Mouse (Mus musculus) liver, embryonic 15.5 days (tissue): Measurements from ENCODE around the gene Fbxo21. TPM values are rescaled to one million over a fixed set of nuclear protein-coding genes. Genes with fewer than 3 reads are reported as not detected.

Experiments
- ATAC-seq: fragments of 200-750 bp; cut with Nextera tagmentation; 2 replicates; pipeline ENCODE4 v1.8.0; 2017; ENCODE audit warnings: moderate number of reproducible peaks, mild to moderate bottlenecking, moderate library complexity; ENCODE audit not compliant: insufficient read depth
- H3K27ac ChIP-seq: fragments of 300-500 bp; sonication (generic); replicated peaks from 2 replicates; pipeline ENCODE4 v1.5.1; 2015; ENCODE audit warnings: mild to moderate bottlenecking, inconsistent platforms
- H3K27me3 ChIP-seq: fragments of 300-500 bp; sonication (generic); 2 replicates; pipeline ENCODE4 v1.6.1; 2015; ENCODE audit warnings: mild to moderate bottlenecking, inconsistent platforms
- H3K36me3 ChIP-seq: fragments of 300-500 bp; sonication (generic); replicated peaks from 2 replicates; pipeline ENCODE4 v1.6.1; 2015; ENCODE audit warnings: moderate library complexity, mild to moderate bottlenecking, inconsistent platforms
- H3K4me1 ChIP-seq: fragments of 300-500 bp; sonication (generic); replicated peaks from 2 replicates; pipeline ENCODE4 v1.6.1; 2015; ENCODE audit warnings: inconsistent platforms
- H3K4me2 ChIP-seq: fragments of 300-500 bp; sonication (generic); 2 replicates; pipeline ENCODE4 v1.6.1; 2015; ENCODE audit warnings: moderate library complexity, mild to moderate bottlenecking, inconsistent platforms
- H3K4me3 ChIP-seq: fragments of 300-500 bp; sonication (generic); replicated peaks from 2 replicates; pipeline ENCODE4 v1.5.1; 2015; ENCODE audit warnings: mild to moderate bottlenecking, inconsistent platforms
- H3K9ac ChIP-seq: fragments of 300-500 bp; sonication (generic); 2 replicates; pipeline ENCODE4 v1.6.1; 2015; ENCODE audit warnings: moderate library complexity, mild to moderate bottlenecking, inconsistent platforms
- H3K9me3 ChIP-seq: fragments of 300-500 bp; sonication (generic); replicated peaks from 2 replicates; pipeline ENCODE4 v1.6.1; 2016; ENCODE audit warnings: inconsistent platforms
- WGBS: fragments of 180-500 bp; shearing (Covaris S2); methylation state at CpG from one replicate; pipeline ENCODE4 v1.1.7; 2015; ENCODE audit warnings: mixed read lengths; ENCODE audit not compliant: insufficient replicate concordance; 5-methylcytosine and 5-hydroxymethylcytosine counted together
- polyA plus RNA-seq: library from polyadenylated mRNA; unstranded; fragments of >200 nt; fragmentation: Nextera tagmentation; extraction: Ambion mirVana; gene quantifications from 2 replicates; pipeline ENCODE4 v1.2.1, GENCODE M21; 2015

The Fbxo21 gene
- polyA plus RNA-seq, 1 experiment from 2014 or later = 14.2 TPM

DNA sequence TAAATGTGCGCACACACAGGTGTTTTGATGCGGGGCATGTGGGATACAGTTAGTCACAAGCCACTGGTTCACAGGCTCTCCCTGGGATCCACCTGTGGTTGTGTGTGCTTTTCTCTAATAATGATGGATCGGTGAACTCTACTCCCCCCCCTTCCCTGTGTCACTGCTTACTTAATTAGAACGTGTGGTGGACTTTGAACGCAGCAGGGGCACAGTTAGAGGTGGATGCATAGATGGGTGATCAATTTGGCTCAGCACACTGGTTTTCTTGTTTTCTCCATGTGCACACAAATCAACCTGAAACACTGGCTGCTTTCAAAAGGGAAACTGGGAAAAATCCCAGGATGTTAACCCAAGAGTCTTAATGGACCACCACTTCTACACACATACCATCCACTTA is 2.6 kb downstream of the Fbxo21 start:
- H3K4me2 ChIP-seq = no peak overlapping the region
- no peaks in the 10 kb centered on the region for H3K9me3 ChIP-seq
- H3K36me3 ChIP-seq = peaks cover 18% of the 10 kb centered on the region; the same call in 1 of the 2 replicates
- H3K9ac ChIP-seq = no peak overlapping the region
- H3K4me3 ChIP-seq = no peak overlapping the region
- H3K27me3 ChIP-seq = peaks cover 28% of the 10 kb centered on the region
- ATAC-seq = no peak
- peaks cover 53% of the 10 kb centered on the region for H3K4me1 ChIP-seq
- peak overlapping the region; percentile 33; the same call in 1 of the 2 replicates for H3K27ac ChIP-seq
- 73% methylated on average over 5 of the region's 5 CpGs for WGBS

GRCm38 (mm10) chr5:117980921-117981320 is 4.4 kb downstream of the Fbxo21 start:
- Histone ChIP-seq H3K36me3 (peaks cover 18% of the 10 kb centered on the region; the same call in 1 of the 2 replicates), H3K9ac (no peak overlapping the region), H3K4me1 (peaks cover 67% of the 10 kb centered on the region), H3K4me2 (no peak overlapping the region), H3K4me3 (no peak overlapping the region), H3K27ac (peak overlapping the region; percentile 41; the same call in 1 of the 2 replicates), H3K27me3 (peaks cover 16% of the 10 kb centered on the region), H3K9me3 (no peaks in the 10 kb centered on the region)
- WGBS = 61% methylated on average over 8 of the region's 8 CpGs
- ATAC-seq = peak; percentile 17; the same call in 1 of the 2 replicates

GRCm38 (mm10) chr5:117981943-117982342 is 5.4 kb downstream of the Fbxo21 start:
- no peak overlapping the region for H3K27ac ChIP-seq
- H3K4me3 ChIP-seq = no peak overlapping the region
- no peaks in the 10 kb centered on the region for H3K9me3 ChIP-seq
- H3K27me3 ChIP-seq = peaks cover 12% of the 10 kb centered on the region
- no peak for ATAC-seq
- no peak overlapping the region for H3K9ac ChIP-seq
- H3K36me3 ChIP-seq = peaks cover 18% of the 10 kb centered on the region
- H3K4me2 ChIP-seq = no peak overlapping the region
- peaks cover 67% of the 10 kb centered on the region for H3K4me1 ChIP-seq
- WGBS = 77% methylated on average over 5 of the region's 5 CpGs

GRCm38 (mm10) chr5:117986327-117986726 is 9.8 kb downstream of the Fbxo21 start:
- H3K27me3 ChIP-seq = no peaks in the 10 kb centered on the region
- no peak overlapping the region for H3K9ac ChIP-seq
- H3K4me1 ChIP-seq = peaks cover 39% of the 10 kb centered on the region
- no peaks in the 10 kb centered on the region for H3K9me3 ChIP-seq
- no peak overlapping the region for H3K4me3 ChIP-seq
- H3K27ac ChIP-seq = 0 out of 2 replicates have a peak overlapping the region, but pooled peaks have one; percentile 29
- peaks cover 37% of the 10 kb centered on the region for H3K36me3 ChIP-seq
- no peak overlapping the region for H3K4me2 ChIP-seq
- peak; percentile 21; the same call in 1 of the 2 replicates for ATAC-seq
- 55% methylated on average over 4 of the region's 4 CpGs for WGBS

GRCm38 (mm10) chr5:117987891-117988290 is 11.4 kb downstream of the Fbxo21 start:
- Histone ChIP-seq H3K4me1 (peaks cover 32% of the 10 kb centered on the region), H3K36me3 (peaks cover 32% of the 10 kb centered on the region), H3K27ac (no peak overlapping the region), H3K4me3 (no peak overlapping the region), H3K27me3 (no peaks in the 10 kb centered on the region), H3K9ac (no peak overlapping the region), H3K4me2 (no peak overlapping the region), H3K9me3 (no peaks in the 10 kb centered on the region)
- 76% methylated on average over 3 of the region's 3 CpGs for WGBS
- ATAC-seq = no peak

DNA sequence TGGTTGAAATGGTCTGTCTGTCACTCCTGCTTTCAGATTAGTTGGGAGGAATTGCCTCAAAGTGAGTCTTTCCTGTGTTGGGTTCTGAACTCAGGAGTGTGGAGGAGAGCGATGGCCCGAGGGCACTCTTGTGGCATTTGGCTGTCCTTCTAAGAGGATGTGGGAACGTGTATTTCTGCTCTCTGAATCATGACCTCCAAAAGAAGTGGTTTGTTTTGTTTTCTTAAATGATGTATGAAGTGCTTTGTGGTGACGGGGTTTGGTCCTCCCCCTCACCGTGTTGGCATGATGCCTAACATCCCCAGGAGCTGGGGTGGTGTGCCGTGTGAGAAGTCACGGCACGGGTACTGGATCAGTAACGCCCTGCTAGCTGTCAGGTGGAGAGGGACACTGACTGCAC is 11.8 kb downstream of the Fbxo21 start:
- H3K4me1 ChIP-seq = peaks cover 32% of the 10 kb centered on the region
- no peak overlapping the region for H3K27ac ChIP-seq
- H3K27me3 ChIP-seq = no peaks in the 10 kb centered on the region
- H3K36me3 ChIP-seq = peaks cover 30% of the 10 kb centered on the region
- no peak overlapping the region for H3K4me3 ChIP-seq
- ATAC-seq = no peak
- no peak overlapping the region for H3K9ac ChIP-seq
- H3K4me2 ChIP-seq = no peak overlapping the region
- WGBS = 81% methylated on average over 9 of the region's 9 CpGs
- H3K9me3 ChIP-seq = no peaks in the 10 kb centered on the region

GRCm38 (mm10) chr5:117989773-117990172 is 13.2 kb downstream of the Fbxo21 start:
- no peaks in the 10 kb centered on the region for H3K9me3 ChIP-seq
- no peak overlapping the region for H3K4me3 ChIP-seq
- no peak overlapping the region for H3K4me2 ChIP-seq
- peaks cover 35% of the 10 kb centered on the region for H3K36me3 ChIP-seq
- H3K9ac ChIP-seq = no peak overlapping the region
- H3K27me3 ChIP-seq = no peaks in the 10 kb centered on the region
- H3K4me1 ChIP-seq = peaks cover 26% of the 10 kb centered on the region
- no peak overlapping the region for H3K27ac ChIP-seq
- WGBS = 69% methylated on average over 6 of the region's 6 CpGs
- no peak for ATAC-seq

GRCm38 (mm10) chr5:117990957-117991356 is 14.4 kb downstream of the Fbxo21 start:
- H3K27me3 ChIP-seq = no peaks in the 10 kb centered on the region
- WGBS = 70% methylated on average over 3 of the region's 3 CpGs
- peaks cover 16% of the 10 kb centered on the region for H3K4me1 ChIP-seq
- no peak overlapping the region for H3K4me2 ChIP-seq
- no peaks in the 10 kb centered on the region for H3K9me3 ChIP-seq
- no peak overlapping the region for H3K9ac ChIP-seq
- H3K27ac ChIP-seq = no peak overlapping the region
- peaks cover 35% of the 10 kb centered on the region for H3K36me3 ChIP-seq
- no peak for ATAC-seq
- H3K4me3 ChIP-seq = no peak overlapping the region

- Histone ChIP-seq H3K27me3 (no peaks in the 10 kb centered on the region), H3K4me3 (no peak overlapping the region), H3K4me2 (no peak overlapping the region), H3K4me1 (peaks cover 12% of the 10 kb centered on the region), H3K27ac (no peak overlapping the region), H3K9ac (no peak overlapping the region), H3K36me3 (peaks cover 32% of the 10 kb centered on the region), H3K9me3 (no peaks in the 10 kb centered on the region)
- no peak for ATAC-seq
- WGBS = 79% methylated on average over 6 of the region's 6 CpGs
Observed at GRCm38 (mm10) chr5:117993550-117993949, 17.0 kb downstream of the Fbxo21 start.

DNA sequence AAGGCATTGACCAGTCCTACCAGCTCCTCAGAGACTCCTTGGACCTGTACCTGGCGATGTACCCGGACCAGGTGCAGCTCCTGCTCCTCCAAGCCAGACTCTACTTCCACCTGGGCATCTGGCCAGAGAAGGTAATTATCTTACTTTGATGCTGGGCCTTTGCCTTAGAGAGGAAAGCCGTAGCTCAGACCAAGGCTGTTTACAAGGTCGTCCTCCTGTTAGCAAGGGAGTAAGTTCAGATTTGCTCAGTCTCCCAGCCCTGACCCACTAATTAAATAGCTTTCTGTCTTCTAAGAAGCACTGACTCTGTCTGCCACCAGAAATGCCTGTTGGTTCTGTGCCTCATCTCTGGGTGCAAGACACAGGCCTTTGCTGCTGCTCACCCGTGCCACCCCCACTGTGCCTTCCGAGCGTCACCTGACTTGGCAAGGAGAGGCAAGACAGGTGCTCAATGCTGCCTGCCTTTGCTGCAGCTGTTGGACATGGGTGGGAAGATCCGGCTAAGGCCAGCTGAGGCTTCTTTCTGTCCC is 18.9 kb downstream of the Fbxo21 start:
- Histone ChIP-seq H3K27me3 (no peaks in the 10 kb centered on the region), H3K4me3 (no peak overlapping the region), H3K9ac (no peak overlapping the region), H3K4me2 (no peak overlapping the region), H3K27ac (no peak overlapping the region; the same call in 1 of the 2 replicates), H3K36me3 (peaks cover 25% of the 10 kb centered on the region), H3K4me1 (peaks cover 7% of the 10 kb centered on the region), H3K9me3 (no peaks in the 10 kb centered on the region)
- no peak for ATAC-seq
- WGBS = 77% methylated on average over 8 of the region's 8 CpGs

DNA sequence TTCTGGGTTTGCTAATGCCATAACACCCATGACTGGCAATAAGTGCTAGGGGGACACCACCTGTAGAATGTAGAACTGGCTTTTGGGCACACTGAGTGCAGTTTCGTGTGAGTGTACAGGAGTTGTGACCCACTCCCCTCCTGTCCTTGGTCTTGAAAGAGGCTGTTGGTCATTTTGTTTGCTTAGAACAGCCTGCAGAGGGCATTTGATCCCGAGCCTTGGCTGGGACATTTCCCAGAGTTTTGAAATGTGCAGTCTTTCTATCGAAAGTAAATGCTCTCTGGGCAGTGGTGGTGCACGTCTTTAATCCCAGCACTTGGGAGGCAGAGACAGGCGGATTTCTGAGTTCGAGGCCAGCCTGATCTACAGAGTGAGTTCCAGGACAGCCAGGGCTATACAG is 19.4 kb downstream of the Fbxo21 start:
- H3K27me3 ChIP-seq = no peaks in the 10 kb centered on the region
- H3K4me3 ChIP-seq = no peak overlapping the region
- ATAC-seq = no peak
- H3K27ac ChIP-seq = no peak overlapping the region; the same call in 1 of the 2 replicates
- peaks cover 25% of the 10 kb centered on the region for H3K36me3 ChIP-seq
- H3K4me2 ChIP-seq = no peak overlapping the region
- 59% methylated on average over 6 of the region's 6 CpGs for WGBS
- H3K4me1 ChIP-seq = peaks cover 7% of the 10 kb centered on the region
- no peak overlapping the region for H3K9ac ChIP-seq
- no peaks in the 10 kb centered on the region for H3K9me3 ChIP-seq

- peaks cover 21% of the 10 kb centered on the region for H3K36me3 ChIP-seq
- WGBS = 55% methylated on average over 6 of the region's 6 CpGs
- no peak overlapping the region; the same call in 1 of the 2 replicates for H3K4me2 ChIP-seq
- H3K4me1 ChIP-seq = peaks cover 7% of the 10 kb centered on the region
- no peaks in the 10 kb centered on the region for H3K27me3 ChIP-seq
- no peaks in the 10 kb centered on the region for H3K9me3 ChIP-seq
- H3K4me3 ChIP-seq = no peak overlapping the region
- H3K27ac ChIP-seq = no peak overlapping the region
- no peak for ATAC-seq
- no peak overlapping the region for H3K9ac ChIP-seq
Observed at GRCm38 (mm10) chr5:117996581-117996980, 20.1 kb downstream of the Fbxo21 start.
